Comparison of ENCODE assay signal across 8 mouse cellular contexts in genomic region chr7:68369694-68370093, GRCm38 (mm10).
DNase-seq lines count a peak whose midpoint lies in the region; ATAC-seq and TF ChIP-seq lines count a peak whose summit lies in the region.

No protein-coding gene starts in this region.

- H3K27ac ChIP-seq in forebrain, embryonic 10.5 days, result no peak overlapping the region
- H3K27ac ChIP-seq in lung, embryonic 14.5 days (ENCODE audit: low read depth), result no peak overlapping the region

- H3K27me3 ChIP-seq in forebrain, embryonic 10.5 days (ENCODE audit: poor library complexity, severe bottlenecking), result peaks cover 59% of the 10 kb centered on the region
- H3K27me3 ChIP-seq in lung, embryonic 14.5 days (ENCODE audit: insufficient read depth, low read length), result peaks cover 15% of the 10 kb centered on the region

- H3K4me2 ChIP-seq in lung, embryonic 14.5 days, result peak overlapping the region; percentile 55

- peak overlapping the region; percentile 50 for H3K4me3 ChIP-seq in forebrain, embryonic 10.5 days
- peak overlapping the region; percentile 26; the same call in 1 of the 2 replicates for H3K4me3 ChIP-seq in lung, embryonic 14.5 days (ENCODE audit: low read depth, low read length)

- no peaks in the 10 kb centered on the region for H3K36me3 ChIP-seq in forebrain, embryonic 10.5 days (replicated peaks)
- H3K36me3 ChIP-seq in lung, embryonic 14.5 days (ENCODE audit: insufficient read depth), result no peaks in the 10 kb centered on the region

- under 1% methylated on average over 13 of the region's 13 CpGs for WGBS in forebrain, embryonic 10.5 days
- 1% methylated on average over 12 of the region's 13 CpGs for WGBS in lung, embryonic 14.5 days

- peak; percentile 62; the same call in 1 of the 2 replicates for ATAC-seq in lung, embryonic 14.5 days (ENCODE audit: insufficient read depth)
- ATAC-seq in neutrophil, adult 5-6 weeks (ENCODE audit: extremely low read depth, insufficient number of reproducible peaks, low FRiP score, poor library complexity, severe bottlenecking), result peak; percentile 64

- peaks cover 13% of the 10 kb centered on the region for H3K4me1 ChIP-seq in forebrain, embryonic 10.5 days
- H3K4me1 ChIP-seq in lung, embryonic 14.5 days (ENCODE audit: insufficient read depth), result no peaks in the 10 kb centered on the region

- peak; percentile 97 for TF ChIP-seq CTCF in lung, embryonic 14.5 days (IDR thresholded peaks at IDR 0.05; ENCODE audit: low read depth)

- intact Hi-C loops in heart, postnatal 14 days (cut with DNase I), result loop anchor here (5.0 kb wide), 1 partner anchor 463 kb away; no protein-coding TSS in a partner anchor

- peak; percentile 68 to 83 for DNase-seq in CD8-positive naive resting alpha-beta T cell, adult 2 months (ENCODE audit: low read depth in 2 of 2, low spot score in 2 of 2)
- DNase-seq in brain, adult 2 months (ENCODE audit: low read depth, low spot score), result peak; percentile 78
- peak; percentile 86 for DNase-seq in forebrain, embryonic 10.5 days (ENCODE audit: extremely low spot score, low spot score)
- peak; percentile 72 to 86 for DNase-seq in heart, postnatal 14 days
- DNase-seq in layer of hippocampus, adult 11-12 months (ENCODE audit: low spot score), result peak; percentile 72
- DNase-seq in lung, embryonic 14.5 days, result peak; percentile 96
- DNase-seq in testis, postnatal 10 days (ENCODE audit: low spot score), result peak; percentile 90

- H3K9me3 ChIP-seq in forebrain, embryonic 10.5 days, result no peaks in the 10 kb centered on the region
- no peaks in the 10 kb centered on the region for H3K9me3 ChIP-seq in lung, embryonic 14.5 days (ENCODE audit: low read depth, low read length)

- no peak overlapping the region for H3K9ac ChIP-seq in lung, embryonic 14.5 days
